Mouse (Mus musculus) lung, postnatal 10 days (tissue): ENCODE results near the gene Ifna1.
"Not testable (repeated sequence)": the region's sequence is repeated elsewhere in the genome, so short reads cannot be mapped to it uniquely, and the experiment has no call there.

Experiments
- DNase-seq: peaks from one replicate; pipeline ENCODE4 v3.0.0; 2021

The Ifna1 gene

DNA sequence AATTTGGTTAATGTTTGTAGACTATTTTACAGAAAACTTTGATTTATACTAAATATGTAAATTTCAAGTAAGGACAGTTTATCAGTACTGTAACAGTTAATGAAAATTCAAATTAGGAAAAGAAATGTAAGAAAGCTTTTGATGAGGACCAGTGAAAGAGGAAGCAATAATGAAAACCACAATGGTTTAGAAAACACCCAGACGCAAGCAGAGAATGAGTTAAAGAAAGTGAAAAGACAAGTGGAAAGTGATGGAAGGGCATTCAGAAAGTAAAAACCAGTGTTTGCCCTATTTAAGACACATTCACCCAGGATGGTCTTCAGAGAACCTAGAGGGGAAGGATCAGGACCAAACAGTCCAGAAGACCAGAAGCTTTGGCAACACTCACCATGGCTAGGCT is at the start of gene Ifna1:
Gene Ifna1 (plus strand): TSS at position 390 of the 400 bp plus-strand sequence.
- no peak for DNase-seq

DNA sequence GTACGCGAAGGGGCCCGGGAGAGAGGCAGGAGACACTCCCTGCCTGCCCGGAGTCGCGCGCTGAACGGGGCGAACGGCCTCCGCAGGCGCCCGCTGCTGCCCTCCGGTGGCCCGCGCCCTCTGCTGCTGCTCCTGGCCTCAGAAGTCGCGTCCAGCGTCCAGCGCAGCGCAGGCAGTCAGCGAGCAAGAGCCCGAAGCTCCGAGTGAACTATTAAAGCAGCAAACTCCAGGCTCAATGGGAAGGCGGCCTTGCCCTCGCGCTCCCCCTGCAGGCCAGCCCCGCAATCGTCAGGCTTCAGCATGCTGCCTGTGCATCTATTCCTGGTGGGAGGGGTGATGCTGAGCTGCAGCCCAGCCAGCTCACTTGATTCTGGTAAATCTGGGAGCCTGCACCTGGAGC is 46.9 kb upstream of the Ifna1 start, which contains the start of gene Gm13287:
Gene Gm13287 (plus strand): TSS at position 301 of the 400 bp plus-strand sequence.
- not testable (repeated sequence) for DNase-seq

DNA sequence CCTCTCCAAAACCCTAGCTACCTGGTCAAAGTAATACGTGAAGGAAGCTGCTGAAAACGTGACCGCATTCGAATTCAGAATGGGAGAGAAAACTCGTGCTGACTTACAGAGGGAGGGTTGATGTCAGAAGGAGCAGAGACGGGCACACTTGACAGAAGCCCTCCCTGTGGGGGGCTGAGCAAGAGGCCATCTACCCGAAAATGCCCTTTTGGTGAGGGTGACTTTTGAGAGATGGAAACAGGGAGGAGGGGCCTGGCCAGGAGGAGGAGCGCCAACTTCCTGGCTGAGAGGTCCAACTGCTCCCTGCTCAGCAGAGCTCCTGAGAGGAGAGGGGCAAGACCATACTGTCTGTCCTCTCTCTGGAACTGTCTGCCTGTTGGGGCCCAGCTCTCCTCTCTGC is 44.7 kb upstream of the Ifna1 start, which contains the start of gene Gm13288:
Gene Gm13288 (plus strand): TSS at position 301 of the 400 bp plus-strand sequence.
- DNase-seq = not testable (repeated sequence)

DNA sequence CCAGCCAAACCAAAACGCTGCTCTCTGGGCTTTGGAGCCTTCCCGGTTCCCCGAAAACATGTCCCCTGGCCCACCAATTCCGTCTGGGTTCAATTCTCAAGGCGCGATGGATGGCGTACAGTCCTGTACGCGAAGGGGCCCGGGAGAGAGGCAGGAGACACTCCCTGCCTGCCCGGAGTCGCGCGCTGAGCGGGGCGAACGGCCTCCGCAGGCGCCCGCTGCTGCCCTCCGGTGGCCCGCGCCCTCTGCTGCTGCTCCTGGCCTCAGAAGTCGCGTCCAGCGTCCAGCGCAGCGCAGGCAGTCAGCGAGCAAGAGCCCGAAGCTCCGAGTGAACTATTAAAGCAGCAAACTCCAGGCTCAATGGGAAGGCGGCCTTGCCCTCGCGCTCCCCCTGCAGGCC is 44.1 kb upstream of the Ifna1 start:
- peak; percentile 39 for DNase-seq

DNA sequence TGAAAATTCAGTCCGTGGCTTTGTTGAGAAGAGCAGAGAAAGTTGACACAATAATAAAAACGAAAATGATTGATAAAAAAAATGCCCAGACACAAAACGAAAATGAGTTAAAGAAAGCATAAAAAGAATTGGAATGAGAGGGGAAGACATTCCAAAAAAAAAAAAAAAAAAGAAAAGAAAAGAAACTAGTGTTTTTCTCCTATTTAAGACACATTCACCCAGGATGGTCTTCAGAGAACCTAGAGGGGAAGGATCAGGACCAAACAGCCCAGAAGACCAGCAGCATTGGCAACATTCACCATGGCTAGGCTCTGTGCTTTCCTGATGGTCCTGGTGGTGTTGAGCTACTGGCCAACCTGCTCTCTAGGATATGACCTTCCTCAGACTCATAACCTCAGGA is 34.0 kb upstream of the Ifna1 start, which contains the start of gene Ifna7:
Gene Ifna7 (plus strand): TSS at position 301 of the 400 bp plus-strand sequence.
- no peak for DNase-seq

DNA sequence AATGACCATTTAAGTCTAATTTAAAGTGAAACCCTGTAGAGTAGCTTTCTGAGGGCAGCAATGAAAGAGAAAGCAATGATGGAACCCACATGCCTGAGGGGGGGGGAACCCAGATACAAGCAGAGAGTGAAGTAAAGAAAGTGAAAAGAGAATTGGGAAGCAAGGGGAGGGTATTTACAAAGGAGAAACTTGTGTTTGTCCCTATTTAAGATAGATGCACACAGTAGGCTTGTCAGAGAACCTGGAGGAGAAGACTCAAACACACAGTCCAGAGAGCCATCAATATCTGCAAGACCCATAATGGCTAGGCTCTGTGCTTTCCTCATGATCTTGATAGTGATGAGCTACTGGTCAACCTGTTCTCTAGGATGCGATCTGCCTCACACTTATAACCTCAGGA is 30.2 kb upstream of the Ifna1 start, which contains the start of gene Ifna11:
Gene Ifna11 (plus strand): TSS at position 301 of the 400 bp plus-strand sequence.
- no peak for DNase-seq

DNA sequence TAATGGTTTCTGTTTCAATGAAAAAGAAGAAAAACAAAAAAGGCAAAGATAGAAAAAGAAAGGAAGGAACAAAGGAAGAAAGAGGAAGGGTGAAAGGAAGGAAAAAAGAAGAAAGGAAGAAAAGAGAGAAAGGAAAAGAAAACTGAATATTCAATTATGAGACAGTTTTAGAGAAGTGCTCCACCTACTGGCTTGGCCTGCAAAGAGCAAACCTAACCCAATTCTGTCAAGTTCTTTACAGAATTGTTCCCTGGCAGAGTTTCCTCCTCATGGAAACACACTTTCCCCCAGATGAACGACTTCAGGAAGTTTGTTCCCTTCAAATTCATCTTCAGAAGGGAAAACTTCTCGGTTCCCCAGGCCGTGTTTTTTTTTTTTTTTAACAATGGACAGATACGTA is 26.9 kb upstream of the Ifna1 start:
- peak; percentile 25 for DNase-seq

DNA sequence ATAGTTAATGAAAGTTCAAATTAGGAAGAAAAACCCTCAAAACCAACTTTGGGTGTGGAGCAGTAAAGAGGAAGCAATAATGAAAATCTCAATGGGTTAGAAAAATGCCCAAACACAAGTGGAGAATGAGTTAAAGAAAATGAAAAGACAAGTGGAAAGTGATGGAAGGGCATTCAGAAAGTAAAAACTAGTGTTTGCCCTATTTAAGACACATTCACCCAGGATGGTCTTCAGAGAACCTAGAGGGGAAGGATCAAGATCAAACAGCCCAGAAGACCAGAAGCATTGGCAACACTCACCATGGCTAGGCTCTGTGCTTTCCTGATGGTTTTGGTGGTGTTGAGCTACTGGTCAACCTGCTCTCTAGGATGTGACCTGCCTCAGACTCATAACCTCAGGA is 22.8 kb upstream of the Ifna1 start, which contains the start of gene Ifna6:
Gene Ifna6 (plus strand): TSS at position 301 of the 400 bp plus-strand sequence.
- DNase-seq = not testable (repeated sequence)

DNA sequence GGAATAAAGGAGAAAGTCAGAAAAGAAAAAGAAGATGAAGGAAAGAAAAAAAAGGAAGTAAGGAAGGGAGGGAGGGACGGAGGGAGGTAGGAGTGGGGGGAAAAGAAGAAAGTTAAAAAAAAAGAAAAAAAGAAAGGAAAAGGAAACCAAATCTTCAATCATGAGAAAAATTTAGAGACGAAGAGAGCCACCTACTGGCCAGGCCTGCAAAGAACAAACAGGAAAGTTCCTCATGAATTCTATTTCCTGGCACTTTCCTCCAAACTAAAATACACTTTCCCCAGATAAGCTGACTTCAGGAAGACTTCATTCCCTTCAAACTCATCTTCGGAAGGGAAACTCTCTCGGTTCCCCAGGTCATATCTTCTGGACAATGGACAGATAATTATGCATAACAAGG is 19.4 kb upstream of the Ifna1 start:
- peak; percentile 47 for DNase-seq

DNA sequence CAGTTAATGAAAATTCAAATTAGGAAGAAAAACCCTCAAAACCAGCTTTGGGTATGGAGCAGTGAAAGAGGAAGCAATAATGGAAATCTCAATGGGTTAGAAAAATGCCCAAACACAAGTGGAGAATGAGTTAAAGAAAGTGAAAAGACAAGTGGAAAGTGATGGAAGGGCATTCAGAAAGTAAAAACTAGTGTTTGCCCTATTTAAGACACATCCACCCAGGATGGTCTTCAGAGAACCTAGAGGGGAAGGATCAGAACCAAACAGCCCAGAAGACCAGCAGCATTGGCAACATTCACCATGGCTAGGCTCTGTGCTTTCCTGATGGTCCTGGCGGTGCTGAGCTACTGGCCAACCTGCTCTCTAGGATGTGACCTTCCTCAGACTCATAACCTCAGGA is 14.7 kb upstream of the Ifna1 start, which contains the start of gene Ifna5:
Gene Ifna5 (plus strand): TSS at position 301 of the 400 bp plus-strand sequence.
- not testable (repeated sequence) for DNase-seq

DNA sequence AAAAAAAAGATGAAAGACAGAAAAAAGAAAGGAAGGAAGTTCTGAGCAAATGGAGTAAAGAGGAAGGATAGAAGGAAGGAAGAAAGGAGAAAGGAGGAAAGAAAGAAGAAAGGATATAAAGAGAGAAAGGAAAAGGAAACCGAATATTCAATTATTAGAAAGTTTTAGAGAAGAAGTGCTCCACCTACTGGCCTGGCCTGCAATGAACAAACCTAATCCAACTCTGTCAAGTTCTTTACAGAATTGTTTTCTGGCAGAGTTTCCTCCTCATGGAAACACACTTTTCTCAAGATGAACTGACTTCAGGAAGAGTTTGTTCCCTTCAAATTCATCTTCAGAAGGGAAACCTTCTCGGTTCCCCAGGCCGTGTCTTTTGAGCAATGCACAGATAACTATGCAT is 11.1 kb upstream of the Ifna1 start:
- DNase-seq = peak; percentile 16

DNA sequence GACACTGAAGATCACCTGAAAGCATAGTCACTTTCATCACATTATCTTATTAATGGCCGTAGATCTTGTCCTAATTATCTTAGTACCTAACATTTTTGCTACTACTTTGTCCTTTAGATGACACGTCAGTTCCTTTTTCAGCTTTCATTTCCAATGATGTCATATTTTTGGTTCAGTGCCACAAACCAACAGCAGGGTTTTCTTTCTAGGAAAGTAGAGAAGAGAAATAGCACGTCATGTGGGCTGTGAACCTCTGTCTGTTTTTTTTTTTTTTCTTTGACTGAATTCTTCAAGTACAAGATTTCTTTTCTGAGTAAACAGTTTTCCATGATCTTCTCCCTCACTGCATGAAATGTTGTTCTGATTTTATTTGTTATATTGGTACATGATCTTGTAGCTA is 9.8 kb upstream of the Ifna1 start:
- no peak for DNase-seq

DNA sequence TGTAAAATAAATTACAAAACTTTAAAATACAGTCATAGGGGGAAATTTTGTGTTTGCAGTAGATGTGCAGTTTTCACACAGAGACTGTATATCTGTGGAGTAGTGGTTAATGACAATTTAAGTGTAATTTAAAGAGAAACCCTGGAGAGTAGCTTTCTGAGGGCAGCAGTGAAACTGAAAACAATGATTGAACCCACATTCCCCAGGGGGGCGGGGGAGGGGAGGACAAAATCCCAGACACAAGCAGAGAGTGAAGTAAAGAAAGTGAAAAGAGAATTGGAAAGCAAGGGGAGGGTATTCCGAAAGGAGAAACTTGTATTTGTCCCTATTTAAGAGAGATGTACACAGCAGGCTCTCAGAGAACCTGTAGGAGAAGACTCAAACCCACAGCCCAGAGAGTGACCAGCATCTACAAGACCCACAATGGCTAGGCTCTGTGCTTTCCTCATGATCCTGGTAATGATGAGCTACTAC is 8.4 kb upstream of the Ifna1 start, which contains the start of gene Ifna4:
Gene Ifna4 (plus strand): TSS at position 424 of the 474 bp plus-strand sequence.
- DNase-seq = no peak

DNA sequence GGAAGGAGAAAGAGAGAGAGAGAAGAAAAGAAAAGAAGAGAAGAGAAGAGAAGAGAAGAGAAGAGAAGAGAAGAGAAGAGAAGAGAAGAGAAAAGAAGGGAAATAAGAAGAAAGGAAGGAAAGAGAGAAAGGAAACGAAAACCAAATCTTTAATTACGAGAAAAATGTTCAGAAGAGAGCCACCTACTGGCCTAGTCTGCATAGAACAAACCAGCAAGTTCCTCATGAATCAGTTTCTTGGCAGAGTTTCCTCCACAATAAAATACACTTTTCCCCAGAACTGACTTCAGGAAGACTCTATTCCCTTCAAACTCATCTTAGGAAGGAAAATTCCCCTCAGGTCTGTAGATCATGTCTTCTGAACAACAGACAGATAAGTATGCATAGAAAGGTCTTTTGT is 4.6 kb upstream of the Ifna1 start:
- DNase-seq = no peak

DNA sequence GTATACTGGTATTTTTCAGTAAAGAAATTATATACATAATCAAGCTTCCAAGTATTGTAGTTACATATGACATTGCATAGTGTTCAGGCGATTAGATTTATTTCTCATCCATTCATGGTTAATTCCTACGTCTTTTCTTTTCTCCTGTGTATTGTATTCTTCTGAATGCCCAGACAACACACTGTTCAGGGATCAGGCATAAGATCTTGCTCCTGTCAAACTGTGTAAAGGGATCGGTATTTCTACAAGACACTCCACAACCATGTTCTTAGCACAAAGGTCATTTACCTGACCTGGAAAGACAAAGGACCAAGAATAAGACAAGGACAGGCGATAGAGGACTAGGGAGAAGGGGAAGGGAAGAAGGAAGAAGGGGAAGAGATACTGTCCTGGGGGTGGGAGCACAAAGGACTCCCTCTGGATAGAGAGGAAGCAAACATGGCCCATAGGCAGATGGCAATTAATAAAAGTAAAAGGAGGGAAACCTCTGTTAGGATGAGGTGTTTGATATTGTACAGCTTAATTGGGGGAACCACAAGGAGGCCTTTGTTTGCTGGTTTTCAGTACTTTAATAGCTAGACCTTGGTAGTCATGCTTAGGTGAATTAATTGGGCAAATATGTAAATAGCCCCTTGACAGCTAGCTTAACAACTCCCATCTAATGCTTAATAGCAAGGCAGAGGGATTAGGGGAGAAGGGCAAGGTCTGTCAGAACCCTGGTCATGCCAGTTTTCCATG is 1.3 kb downstream of the Ifna1 start:
- no peak for DNase-seq

DNA sequence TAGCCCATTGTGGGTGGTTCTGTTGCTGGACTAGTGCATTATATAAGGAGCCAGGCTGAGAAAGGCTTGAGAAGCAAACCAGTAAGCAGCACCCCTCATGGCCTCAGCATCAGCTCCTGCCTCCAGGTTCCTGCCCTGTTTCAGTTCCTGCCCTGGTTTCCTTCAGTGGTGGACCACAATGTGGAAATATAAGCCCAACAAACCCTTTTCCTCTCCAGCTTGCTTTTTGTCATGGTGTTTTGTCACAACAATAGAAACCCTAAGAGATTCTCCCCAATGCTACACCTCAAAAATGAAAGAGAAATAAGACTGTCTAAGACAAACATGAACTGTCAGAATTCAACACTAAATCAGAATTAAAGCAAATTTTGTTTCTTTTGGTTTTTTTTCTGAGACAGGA is 9.3 kb downstream of the Ifna1 start:
- no peak for DNase-seq

DNA sequence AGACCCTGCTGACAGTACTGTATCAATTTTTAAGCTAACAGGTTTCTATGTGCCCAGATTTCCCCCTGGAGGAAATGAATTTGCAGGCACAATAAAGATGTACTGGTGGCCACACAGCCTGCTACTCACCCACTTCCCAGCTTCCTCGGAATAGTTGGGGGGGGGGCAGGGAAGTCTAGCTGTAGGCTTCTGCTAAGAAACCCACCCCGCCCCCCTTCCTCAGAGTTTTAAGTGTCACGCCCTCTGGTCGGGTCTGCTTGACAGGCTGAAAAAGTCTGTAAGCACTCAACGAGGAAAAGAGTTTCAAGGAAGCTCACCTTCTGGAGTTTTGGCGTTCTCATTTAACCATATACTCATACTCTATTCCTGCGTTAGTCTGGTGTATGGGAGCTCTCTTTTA is 13.4 kb downstream of the Ifna1 start:
- no peak for DNase-seq

DNA sequence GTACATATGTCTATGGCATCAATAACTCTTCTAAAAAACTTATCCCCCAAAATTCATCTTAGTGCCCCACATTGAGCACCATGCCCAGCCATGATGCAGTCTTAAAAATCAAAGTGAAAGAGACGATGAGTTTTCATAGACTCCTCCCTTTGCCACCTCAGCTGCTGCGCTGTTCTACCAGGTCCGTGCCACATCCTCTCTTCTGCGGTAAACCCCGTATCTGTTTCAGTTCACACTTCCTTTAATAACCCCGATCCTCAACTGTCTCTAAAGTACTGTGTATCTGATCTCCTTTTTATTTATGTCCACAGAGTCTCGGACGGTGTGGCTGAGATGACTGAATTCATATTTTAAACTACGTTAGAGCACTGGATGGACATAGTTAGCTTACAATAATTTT is 14.7 kb downstream of the Ifna1 start:
- no peak for DNase-seq

DNA sequence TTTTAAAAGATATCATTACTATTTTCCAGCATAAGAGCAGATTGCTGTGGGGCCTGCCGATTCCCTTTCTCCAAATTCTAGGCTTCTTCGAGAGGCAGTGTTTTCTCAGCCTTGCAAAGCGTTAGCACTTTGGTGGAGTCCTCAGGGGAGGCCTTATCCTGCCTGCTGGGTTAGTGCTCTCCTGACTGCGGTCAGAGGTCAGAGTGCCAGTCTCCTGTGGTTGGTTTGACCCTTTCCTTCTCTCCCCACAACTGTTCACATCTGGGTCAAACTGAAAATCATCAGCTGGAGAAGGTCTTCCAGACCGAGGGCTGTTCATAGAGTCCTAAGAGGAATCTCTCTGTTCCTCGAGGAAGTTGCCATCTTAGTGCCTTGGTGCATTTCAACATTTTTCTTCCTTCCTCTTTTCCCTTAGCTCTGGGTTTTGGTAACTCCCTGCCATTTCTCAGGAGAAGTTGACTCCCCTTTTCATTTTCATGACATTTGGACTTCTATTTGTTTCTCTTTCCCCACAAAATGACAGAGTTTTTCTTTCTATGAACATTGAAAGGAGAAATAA is 15.2 kb downstream of the Ifna1 start:
- no peak for DNase-seq

DNA sequence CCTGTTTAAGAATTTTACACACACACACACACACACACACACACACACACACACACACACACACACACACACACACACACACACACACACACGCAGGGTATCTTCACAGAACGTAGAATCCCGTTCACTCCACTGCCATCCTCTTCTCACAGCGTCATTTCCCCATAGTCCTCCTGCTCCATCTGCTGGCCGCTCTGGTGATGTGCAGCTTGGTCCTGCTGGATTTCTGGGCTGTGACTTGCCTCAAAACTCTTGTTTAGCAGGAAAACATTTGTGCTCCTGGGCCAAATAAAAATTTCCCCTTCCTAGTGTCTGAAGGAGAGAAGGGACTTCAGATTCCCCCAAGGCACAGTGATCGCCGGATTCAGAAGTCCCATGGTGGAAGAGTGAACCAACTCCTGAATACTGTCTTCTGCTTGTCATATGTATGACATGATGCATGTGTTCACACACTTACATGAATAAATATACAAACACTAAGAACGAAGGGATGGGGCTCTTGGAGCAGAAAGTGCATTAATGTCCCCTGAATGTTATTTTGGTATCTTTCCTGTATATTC is 17.6 kb downstream of the Ifna1 start:
- DNase-seq = peak; percentile 86

DNA sequence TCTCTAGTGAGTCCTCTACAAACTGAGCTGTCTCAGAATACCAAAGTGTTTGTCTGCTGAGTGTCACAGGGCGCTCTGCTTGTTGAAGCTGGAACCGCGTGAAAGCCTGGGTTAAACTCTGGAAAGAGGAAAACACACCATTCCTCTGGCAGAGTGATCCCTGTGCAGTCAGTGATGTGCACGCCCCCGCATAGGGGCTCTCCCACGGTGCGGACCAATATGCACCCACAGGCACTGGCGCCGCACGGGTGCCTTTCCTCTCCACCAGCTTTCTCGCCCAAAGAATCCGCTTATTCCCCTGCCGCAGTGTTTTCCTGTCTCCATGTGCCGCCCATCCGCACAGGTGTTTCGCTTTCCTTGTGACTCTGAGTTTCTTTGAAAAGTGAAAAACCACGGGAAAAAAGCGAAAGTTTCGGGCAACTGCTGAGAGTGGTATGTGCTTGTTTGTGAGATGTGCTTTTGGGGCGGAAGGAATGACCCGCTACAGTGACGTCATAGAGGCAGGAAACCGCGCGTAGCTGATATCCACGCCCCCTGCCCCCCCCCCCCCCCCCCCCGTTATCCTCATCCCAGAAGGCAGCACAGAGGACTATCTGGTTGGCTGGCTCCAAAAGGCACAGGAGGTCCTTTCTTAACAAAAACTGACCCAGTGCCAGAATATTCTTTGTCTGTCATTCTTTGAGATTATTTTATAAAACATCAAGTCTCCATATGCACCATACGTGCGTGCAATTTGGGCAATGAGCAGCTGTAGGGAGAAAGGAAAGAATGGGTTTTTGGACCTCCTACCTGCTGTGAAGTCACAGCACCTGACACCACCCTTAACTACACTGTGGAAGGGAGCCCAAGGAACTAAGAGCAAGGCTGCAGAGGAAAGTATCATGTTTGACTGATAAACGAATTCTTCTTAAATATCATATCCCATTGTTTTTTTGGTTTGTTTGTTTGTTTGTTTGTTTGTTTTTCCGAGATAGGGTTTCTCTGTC is 18.3 kb downstream of the Ifna1 start:
- DNase-seq = peak; percentile 33

DNA sequence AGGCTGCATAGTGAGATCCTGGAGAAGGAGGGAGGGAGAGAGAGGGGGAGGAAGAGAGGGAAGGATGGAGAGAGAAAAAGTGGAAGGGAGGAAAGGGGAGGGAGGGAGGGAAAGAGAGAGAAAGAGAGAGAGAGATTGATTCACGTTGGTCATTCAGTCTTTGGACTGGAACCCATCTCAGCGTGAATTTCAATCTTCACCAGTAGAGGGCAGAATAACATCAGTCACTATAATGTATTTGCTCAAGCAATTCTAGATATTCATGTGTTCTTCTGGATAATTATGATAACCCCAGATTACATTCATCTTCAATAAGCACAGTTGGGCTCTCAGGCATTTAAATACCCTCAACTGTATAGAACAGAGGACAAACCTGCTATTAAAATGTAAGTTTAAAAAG is 22.8 kb downstream of the Ifna1 start:
- DNase-seq = peak; percentile 59
